Mouse (Mus musculus): ENCODE results near the gene Siah3. TPM values are rescaled to one million over a fixed set of nuclear protein-coding genes. Genes with fewer than 3 reads are reported as not detected.

Siah3 gene
- total RNA-seq (2023): not detected

DNA sequence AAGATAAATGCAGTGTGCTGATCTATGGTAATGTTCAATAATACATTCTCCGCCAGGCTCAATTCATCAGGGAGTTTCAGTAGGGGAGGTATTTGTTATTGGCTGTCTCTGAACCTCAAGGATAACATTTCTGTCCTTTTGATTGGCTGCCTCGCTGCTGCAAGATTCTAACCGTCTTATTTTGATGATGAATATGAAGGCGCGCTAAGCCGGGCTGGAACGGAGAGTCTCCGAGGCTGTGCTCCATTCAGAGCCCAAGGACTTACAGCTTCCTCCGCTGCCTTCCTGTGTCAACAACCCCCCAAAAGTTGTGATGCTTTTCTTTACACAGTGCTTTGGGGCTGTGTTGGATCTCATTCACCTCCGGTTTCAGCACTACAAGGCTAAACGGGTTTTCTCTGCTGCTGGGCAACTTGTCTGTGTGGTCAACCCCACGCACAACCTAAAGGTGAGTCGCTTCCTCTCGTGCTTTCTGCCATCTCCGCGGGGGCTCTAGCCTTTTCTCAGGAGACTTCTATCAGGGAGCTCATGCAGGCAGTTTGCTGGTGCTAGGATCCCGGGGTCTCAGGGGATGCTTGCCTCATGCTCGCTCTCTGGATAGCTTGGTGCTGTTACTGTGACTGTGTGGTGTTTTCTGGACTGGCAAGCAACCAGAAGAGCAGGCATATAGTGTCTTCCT is at the start of gene Siah3:
Siah3 (plus strand) TSS at position 240 of the 679 bp plus-strand sequence.

Other genes starting within 250 kb of the Siah3 start
- not detected for gene Cpb2, start 213.7 kb upstream of the Siah3 start, total RNA-seq (2023)
- gene Zc3h13, start 171.6 kb upstream of the Siah3 start, total RNA-seq (2023): 10 to 100 TPM; 22.9 to 27.1 TPM
- not detected for gene Spert, start 137.1 kb downstream of the Siah3 start, total RNA-seq (2023)
- gene Erich6b, start 186.3 kb downstream of the Siah3 start, total RNA-seq (2023): not detected